Mouse (Mus musculus) hindbrain, embryonic 10.5 days (tissue): ENCODE results near the gene Nup214. TPM values are rescaled to one million over a fixed set of nuclear protein-coding genes. Genes with fewer than 3 reads are reported as not detected.

Source experiments
- DNase-seq: peaks from one replicate; pipeline ENCODE4 v3.0.0-alpha.2; 2017; ENCODE audit warnings: low spot score
- H3K27ac ChIP-seq: fragments of 300-500 bp; sonication (generic); 2 replicates; pipeline ENCODE4 v1.5.1; 2016; ENCODE audit warnings: mild to moderate bottlenecking, moderate library complexity
- H3K27me3 ChIP-seq: fragments of 300-500 bp; sonication (generic); 2 replicates; pipeline ENCODE4 v1.6.1; 2016; ENCODE audit warnings: mild to moderate bottlenecking; ENCODE audit not compliant: poor library complexity, insufficient read depth, severe bottlenecking
- H3K36me3 ChIP-seq: fragments of 300-500 bp; sonication (generic); 2 replicates; pipeline ENCODE4 v1.6.1; 2016; ENCODE audit warnings: mild to moderate bottlenecking, moderate library complexity
- H3K4me1 ChIP-seq: fragments of 300-500 bp; sonication (generic); replicated peaks from 2 replicates; pipeline ENCODE4 v1.6.1; 2016; ENCODE audit warnings: mild to moderate bottlenecking
- H3K4me3 ChIP-seq: fragments of 300-500 bp; sonication (generic); 2 replicates; pipeline ENCODE4 v1.5.1; 2016; ENCODE audit warnings: mild to moderate bottlenecking, moderate library complexity
- H3K9me3 ChIP-seq: fragments of 300-500 bp; sonication (generic); 2 replicates; pipeline ENCODE4 v1.6.1; 2016; ENCODE audit warnings: mild to moderate bottlenecking, moderate library complexity
- WGBS: fragments of 180-500 bp; shearing (Covaris S2); methylation state at CpG from one replicate; pipeline ENCODE4 v1.1.7; 2016; 5-methylcytosine and 5-hydroxymethylcytosine counted together
- polyA plus RNA-seq: library from polyadenylated mRNA; unstranded; fragments of >200 nt; fragmentation: Nextera tagmentation; extraction: Ambion mirVana; gene quantifications from 2 replicates; pipeline ENCODE4 v1.2.1, GENCODE M21; 2016

Gene Nup214
- polyA plus RNA-seq, 1 experiment from 2014 or later = 99.3 TPM

DNA sequence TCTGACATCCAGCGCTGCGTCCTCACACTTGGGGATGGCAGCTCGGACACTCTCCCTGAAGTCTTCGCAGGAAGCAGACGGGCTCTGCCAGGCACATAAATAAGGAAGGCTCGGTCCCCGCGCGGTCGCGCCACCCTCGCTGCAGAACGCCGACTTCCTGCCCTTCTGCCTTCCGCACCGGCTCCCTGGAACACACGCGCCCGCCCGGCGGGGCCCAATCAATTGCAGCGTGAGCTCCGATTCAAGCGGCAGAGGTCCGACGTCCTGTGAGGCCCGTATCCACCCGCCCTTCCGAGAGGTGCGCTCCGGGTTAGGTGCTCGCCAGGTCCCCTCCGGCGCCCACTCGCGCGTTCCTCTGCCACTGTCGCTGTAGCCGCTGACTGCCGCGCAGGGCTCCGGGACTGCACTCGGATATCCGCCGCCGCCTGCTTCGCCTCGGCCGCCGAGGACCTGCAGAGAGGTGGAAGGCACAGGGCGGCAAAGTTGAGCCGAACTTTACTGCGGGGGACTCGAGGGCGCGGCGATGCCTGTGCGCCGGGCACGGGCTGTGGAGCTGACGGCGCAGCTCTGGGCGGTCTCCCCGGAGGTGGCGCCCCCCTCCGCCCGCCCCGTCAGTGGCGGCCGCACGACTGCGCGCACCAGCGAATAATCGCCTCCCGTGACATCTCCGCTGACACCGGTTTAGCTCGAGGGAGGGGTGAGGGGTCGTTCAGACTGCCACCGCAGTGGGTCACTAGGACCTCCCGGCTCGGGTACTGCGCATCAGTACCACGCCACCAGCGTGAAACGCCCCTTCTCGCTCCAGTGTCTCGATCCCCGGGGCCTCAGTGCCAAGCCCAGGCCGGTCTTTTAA lies 109.1 kb downstream of the Nup214 start:
- Histone ChIP-seq H3K4me3 (peak overlapping the region; percentile 78), H3K9me3 (no peaks in the 10 kb centered on the region; the same call in 1 of the 2 replicates), H3K36me3 (no peaks in the 10 kb centered on the region), H3K4me1 (peaks cover 54% of the 10 kb centered on the region), H3K27me3 (peaks cover 83% of the 10 kb centered on the region), H3K27ac (peak overlapping the region; percentile 78)
- peak; percentile 54 for DNase-seq
- under 1% methylated on average over 91 of the region's 91 CpGs for WGBS

GRCm38 (mm10) chr2:32084111-32084871 lies 110.1 kb downstream of the Nup214 start, which contains the start of gene Fam78a:
Fam78a (minus strand) TSS chr2:32084857.
- Histone ChIP-seq H3K4me3 (peak within 1 kb of the TSS; percentile 78), H3K27ac (peak within 1 kb of the TSS; percentile 78), H3K36me3 (no peaks in the 10 kb centered on the region), H3K9me3 (no peaks in the 10 kb centered on the region; the same call in 1 of the 2 replicates), H3K4me1 (peaks cover 53% of the 10 kb centered on the region), H3K27me3 (peaks cover 92% of the 10 kb centered on the region)
- under 1% methylated on average over 68 of the region's 68 CpGs for WGBS
- peak; percentile 52 for DNase-seq

- Histone ChIP-seq H3K4me3 (peak overlapping the region; percentile 78), H3K27ac (no peak overlapping the region; the same call in 1 of the 2 replicates), H3K4me1 (peaks cover 53% of the 10 kb centered on the region), H3K9me3 (no peaks in the 10 kb centered on the region; the same call in 1 of the 2 replicates), H3K27me3 (peaks cover 98% of the 10 kb centered on the region), H3K36me3 (no peaks in the 10 kb centered on the region)
- 26% methylated on average over 2 of the region's 2 CpGs for WGBS
- DNase-seq = no peak
Observed at GRCm38 (mm10) chr2:32084872-32085199, 110.6 kb downstream of the Nup214 start.

GRCm38 (mm10) chr2:32085231-32085630 lies 111.0 kb downstream of the Nup214 start:
- WGBS = 71% methylated on average over 2 of the region's 2 CpGs
- DNase-seq = no peak
- Histone ChIP-seq H3K36me3 (no peaks in the 10 kb centered on the region), H3K4me3 (no peak overlapping the region), H3K27me3 (peaks cover 99% of the 10 kb centered on the region), H3K4me1 (peaks cover 53% of the 10 kb centered on the region), H3K27ac (no peak overlapping the region), H3K9me3 (no peaks in the 10 kb centered on the region; the same call in 1 of the 2 replicates)

DNA sequence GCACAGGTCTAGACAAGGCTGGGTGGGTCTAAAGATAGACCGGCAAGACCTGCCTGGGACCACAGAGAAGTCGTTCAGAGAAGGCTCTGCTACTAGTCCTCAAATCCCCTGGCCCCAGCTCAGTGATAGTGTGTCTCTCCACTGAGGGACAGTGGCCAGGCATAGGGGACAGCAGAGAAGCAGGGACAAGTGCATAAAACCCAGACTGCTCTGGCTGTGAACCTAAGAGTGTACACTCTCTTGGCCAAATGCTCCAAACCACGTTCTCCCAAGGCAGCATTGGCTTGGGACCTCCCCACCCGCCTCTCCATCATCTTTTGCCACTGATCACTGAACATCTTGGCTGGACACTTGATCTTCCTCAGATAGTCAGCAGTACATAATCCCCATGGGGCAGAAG lies 113.4 kb downstream of the Nup214 start:
- H3K9me3 ChIP-seq = no peaks in the 10 kb centered on the region; the same call in 1 of the 2 replicates
- H3K4me1 ChIP-seq = peaks cover 42% of the 10 kb centered on the region
- no peak overlapping the region for H3K27ac ChIP-seq
- WGBS = 51% methylated on average over 4 of the region's 4 CpGs
- H3K36me3 ChIP-seq = no peaks in the 10 kb centered on the region
- no peak for DNase-seq
- H3K27me3 ChIP-seq = peaks cover 84% of the 10 kb centered on the region
- H3K4me3 ChIP-seq = no peak overlapping the region

DNA sequence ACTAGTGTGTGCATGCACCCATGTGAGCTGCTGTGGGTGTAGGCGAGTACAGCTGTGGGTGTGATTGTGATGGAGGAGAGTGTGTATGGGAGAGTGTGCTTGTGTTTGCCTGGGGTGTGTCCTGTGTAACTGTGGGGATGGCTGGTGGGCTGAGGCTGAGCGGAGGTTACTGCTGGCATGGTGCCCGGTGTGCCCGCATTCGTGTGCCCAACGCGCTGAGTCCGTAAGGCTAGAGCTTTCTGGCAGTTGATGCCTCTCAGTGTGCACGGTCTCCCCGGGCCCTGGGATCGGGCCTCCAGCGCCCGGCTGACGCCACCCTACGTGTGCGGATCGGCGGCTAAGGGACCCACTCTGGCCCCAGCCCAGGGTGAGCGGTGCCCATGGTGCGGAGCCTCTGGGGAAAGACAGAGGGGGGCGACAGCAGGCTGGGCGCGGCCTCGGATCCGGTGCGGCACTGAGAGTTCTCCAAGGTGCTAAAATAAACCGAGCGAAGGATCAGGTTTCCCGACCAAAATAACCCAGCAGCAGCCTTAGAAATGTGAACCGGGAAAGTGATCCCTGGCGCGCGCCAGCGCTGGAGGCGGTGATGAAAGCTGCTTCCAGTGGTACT lies 114.2 kb downstream of the Nup214 start:
- Histone ChIP-seq H3K36me3 (no peaks in the 10 kb centered on the region), H3K4me3 (peak overlapping the region; percentile 38), H3K27me3 (peaks cover 75% of the 10 kb centered on the region), H3K27ac (peak overlapping the region; percentile 35; the same call in 1 of the 2 replicates), H3K4me1 (peaks cover 34% of the 10 kb centered on the region), H3K9me3 (no peaks in the 10 kb centered on the region; the same call in 1 of the 2 replicates)
- WGBS = 11% methylated on average over 35 of the region's 35 CpGs
- peak; percentile 29 for DNase-seq

DNA sequence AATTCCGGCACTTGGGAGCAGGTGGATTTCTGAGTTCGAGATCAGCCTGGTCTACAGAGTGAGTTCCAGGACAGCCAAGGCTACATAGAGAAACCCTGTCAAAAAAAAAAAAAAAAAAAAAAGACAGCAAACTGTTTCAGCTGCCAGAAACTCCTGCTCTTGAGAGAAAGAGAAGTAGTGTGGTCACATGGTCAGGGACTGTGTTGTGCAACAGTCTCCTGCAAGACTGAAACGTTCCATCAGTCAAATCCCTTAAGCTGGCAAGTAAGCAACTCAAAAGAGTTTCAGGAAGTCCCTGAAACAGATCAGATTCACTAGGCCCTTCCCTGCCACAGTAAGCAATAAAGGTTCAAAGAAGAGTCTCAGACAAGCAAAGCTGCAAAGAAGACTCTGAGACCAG lies 115.4 kb downstream of the Nup214 start:
- H3K4me3 ChIP-seq = no peak overlapping the region
- 70% methylated on average over 3 of the region's 3 CpGs for WGBS
- H3K4me1 ChIP-seq = peaks cover 23% of the 10 kb centered on the region
- no peak for DNase-seq
- H3K27me3 ChIP-seq = peaks cover 64% of the 10 kb centered on the region
- H3K27ac ChIP-seq = no peak overlapping the region
- no peaks in the 10 kb centered on the region for H3K36me3 ChIP-seq
- H3K9me3 ChIP-seq = no peaks in the 10 kb centered on the region; the same call in 1 of the 2 replicates

DNA sequence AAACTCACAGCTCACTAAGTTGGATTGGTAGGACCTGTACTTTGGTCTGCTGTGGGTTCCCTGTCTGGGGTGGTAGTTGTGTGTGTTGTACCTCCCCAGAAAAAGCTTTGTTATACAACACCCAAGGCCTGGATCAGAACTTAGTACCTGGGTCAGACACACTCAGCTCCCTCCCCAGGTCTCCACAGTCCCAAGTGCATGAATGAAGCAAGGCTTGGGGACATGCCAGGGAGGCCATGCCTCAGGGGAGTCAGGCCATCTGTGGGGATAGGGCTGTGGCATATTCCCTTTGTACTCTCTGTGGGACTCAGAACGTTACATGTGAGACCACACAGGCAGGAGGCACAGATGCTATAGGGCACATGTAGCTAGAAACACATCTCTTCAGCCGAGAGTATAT lies 115.9 kb downstream of the Nup214 start:
- Histone ChIP-seq H3K27me3 (peaks cover 58% of the 10 kb centered on the region), H3K9me3 (no peaks in the 10 kb centered on the region; the same call in 1 of the 2 replicates), H3K36me3 (no peaks in the 10 kb centered on the region), H3K27ac (no peak overlapping the region), H3K4me1 (peaks cover 23% of the 10 kb centered on the region), H3K4me3 (no peak overlapping the region)
- no peak for DNase-seq
- WGBS = 69% methylated on average over 2 of the region's 2 CpGs

DNA sequence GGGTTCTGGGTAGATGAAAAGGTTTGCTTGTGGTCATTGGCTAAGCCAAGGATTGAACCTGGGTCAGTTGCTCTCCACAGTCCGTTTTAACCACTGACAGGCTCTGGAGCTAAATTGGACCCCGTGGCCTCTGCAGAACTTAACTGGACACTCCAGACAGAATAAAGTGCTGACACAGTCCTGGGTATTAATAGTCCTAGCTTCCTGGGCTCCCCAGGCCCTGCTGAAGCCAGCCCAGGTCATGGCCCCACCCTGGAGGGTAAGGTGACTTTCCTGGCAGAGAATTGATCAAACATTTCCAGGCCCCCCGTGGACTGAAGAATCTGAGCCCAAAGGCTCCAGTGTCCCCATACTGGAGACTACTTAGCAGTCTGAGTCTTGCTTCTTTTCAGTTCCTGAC lies 117.7 kb downstream of the Nup214 start:
- Histone ChIP-seq H3K36me3 (no peaks in the 10 kb centered on the region), H3K4me3 (no peak overlapping the region), H3K27me3 (peaks cover 40% of the 10 kb centered on the region), H3K9me3 (no peaks in the 10 kb centered on the region; the same call in 1 of the 2 replicates), H3K4me1 (peaks cover 36% of the 10 kb centered on the region), H3K27ac (no peak overlapping the region)
- no peak for DNase-seq
- WGBS = 68% methylated on average over 3 of the region's 3 CpGs

GRCm38 (mm10) chr2:32094001-32094707 lies 119.9 kb downstream of the Nup214 start:
- Histone ChIP-seq H3K4me1 (peaks cover 24% of the 10 kb centered on the region), H3K4me3 (no peak overlapping the region), H3K27ac (0 out of 2 replicates have a peak overlapping the region, but pooled peaks have one; percentile 9), H3K27me3 (peaks cover 18% of the 10 kb centered on the region), H3K36me3 (no peaks in the 10 kb centered on the region), H3K9me3 (no peaks in the 10 kb centered on the region)
- no peak for DNase-seq
- WGBS = 84% methylated on average over 7 of the region's 7 CpGs

DNA sequence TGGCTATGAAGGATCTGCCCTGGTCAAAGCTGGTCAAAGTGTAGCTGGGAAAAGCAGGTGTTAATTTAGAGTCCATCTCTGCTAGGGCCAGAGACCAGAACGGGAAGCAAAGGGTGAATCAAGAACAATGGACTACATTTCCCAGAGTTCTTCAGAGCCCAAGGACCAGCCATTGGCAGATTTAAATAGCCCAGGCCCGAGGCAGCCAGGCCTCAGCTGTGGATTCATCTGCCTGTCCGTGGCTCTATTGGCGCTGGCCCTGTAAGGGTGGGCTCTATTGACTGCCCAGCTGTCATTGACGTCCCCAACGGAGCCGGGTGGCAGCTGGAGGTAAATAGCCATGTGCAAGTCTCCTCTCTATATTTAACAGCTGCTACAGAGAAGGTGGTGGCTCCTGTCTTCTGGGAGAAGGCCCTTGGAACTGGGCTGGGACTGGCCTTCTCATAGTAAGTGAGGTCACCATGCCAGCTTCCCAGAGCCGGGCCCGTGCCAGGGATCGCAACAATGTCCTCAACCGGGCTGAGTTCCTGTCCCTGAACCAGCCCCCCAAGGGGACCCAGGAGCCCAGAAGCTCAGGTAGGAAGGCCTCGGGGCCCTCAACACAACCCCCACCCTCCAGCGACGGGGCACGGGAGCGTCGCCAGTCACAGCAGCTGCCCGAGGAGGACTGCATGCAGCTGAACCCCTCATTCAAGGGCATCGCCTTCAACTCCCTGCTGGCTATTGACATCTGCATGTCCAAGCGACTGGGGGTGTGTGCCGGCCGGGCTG lies 121.3 kb downstream of the Nup214 start, which contains the start of gene Plpp7:
Plpp7 (plus strand) TSS at position 178 of the 771 bp plus-strand sequence.
- 56% methylated on average over 22 of the region's 22 CpGs for WGBS
- Histone ChIP-seq H3K27ac (peak within 1 kb of the TSS; percentile 89), H3K36me3 (peaks cover 1% of the 10 kb centered on the region; the same call in 1 of the 2 replicates), H3K4me3 (peak within 1 kb of the TSS; percentile 44), H3K4me1 (peaks cover 24% of the 10 kb centered on the region), H3K9me3 (peaks cover 1% of the 10 kb centered on the region; the same call in 1 of the 2 replicates), H3K27me3 (0 out of 2 replicates have a peak, but pooled peaks cover 5% of the 10 kb centered on the region)
- peak; percentile 78 for DNase-seq
